Comparison of ENCODE assay signal across 8 mouse cellular contexts in genomic region chr12:85705002-85705830, GRCm38 (mm10). TPM values are rescaled to one million over a fixed set of nuclear protein-coding genes. Genes with fewer than 3 reads are reported as not detected.
DNase-seq lines count a peak whose midpoint lies in the region; ATAC-seq and TF ChIP-seq lines count a peak whose summit lies in the region.

No protein-coding gene starts in this region.

- peak overlapping the region; percentile 98 for H3K27ac ChIP-seq in bone marrow macrophage, adult 2 months (ENCODE audit: insufficient read depth, low read depth, low read length)
- no peak overlapping the region for H3K27ac ChIP-seq in forebrain, embryonic 13.5 days
- peak overlapping the region; percentile 78 for H3K27ac ChIP-seq in liver, embryonic 16.5 days (ENCODE audit: low read length)
- H3K27ac ChIP-seq in neural tube, embryonic 11.5 days (ENCODE audit: low read depth, low read length) = no peak overlapping the region
- peak overlapping the region; percentile 19 for H3K27ac ChIP-seq in testis, adult 2 months (ENCODE audit: control insufficient read depth, insufficient read depth, low read depth, low read length)

- peak overlapping the region; percentile 60 for H3K4me2 ChIP-seq in forebrain, embryonic 13.5 days
- H3K4me2 ChIP-seq in liver, embryonic 16.5 days (ENCODE audit: low read depth, low read length) = peak overlapping the region; percentile 73
- H3K4me2 ChIP-seq in neural tube, embryonic 11.5 days (ENCODE audit: low read depth) = peak overlapping the region; percentile 51

- no peaks in the 10 kb centered on the region for H3K9me3 ChIP-seq in forebrain, embryonic 13.5 days (replicated peaks)
- no peaks in the 10 kb centered on the region for H3K9me3 ChIP-seq in liver, embryonic 16.5 days (replicated peaks; ENCODE audit: control insufficient read depth, low read length)
- H3K9me3 ChIP-seq in neural tube, embryonic 11.5 days (ENCODE audit: control insufficient read depth, low read length) = no peaks in the 10 kb centered on the region

- peaks cover 46% of the 10 kb centered on the region for H3K4me1 ChIP-seq in bone marrow macrophage, adult 2 months (ENCODE audit: control insufficient read depth, insufficient read depth, low read length)
- H3K4me1 ChIP-seq in forebrain, embryonic 13.5 days = peaks cover 11% of the 10 kb centered on the region
- peaks cover 9% of the 10 kb centered on the region for H3K4me1 ChIP-seq in liver, embryonic 16.5 days (ENCODE audit: control insufficient read depth, low read depth, low read length)
- no peaks in the 10 kb centered on the region for H3K4me1 ChIP-seq in neural tube, embryonic 11.5 days (ENCODE audit: control insufficient read depth, insufficient read depth, low read length)
- H3K4me1 ChIP-seq in testis, adult 2 months (ENCODE audit: control insufficient read depth, insufficient read depth, low read length) = peaks cover 13% of the 10 kb centered on the region

- ATAC-seq in forebrain, embryonic 13.5 days = 0 out of 2 replicates have a peak, but pooled peaks have one; percentile 19
- ATAC-seq in liver, embryonic 16.5 days (ENCODE audit: low read depth) = peak; percentile 86
- no peak for ATAC-seq in neural tube, embryonic 11.5 days (ENCODE audit: insufficient read depth, low FRiP score, low TSS enrichment)

- TF ChIP-seq POLR2A in bone marrow macrophage, adult 2 months (IDR thresholded peaks at IDR 0.05; ENCODE audit: borderline replicate concordance, low read depth, low read length) = peak; percentile 61
- peak; percentile 60 for TF ChIP-seq POLR2A in testis, adult 2 months (IDR thresholded peaks at IDR 0.05; ENCODE audit: control insufficient read depth, low read depth, low read length)

- no peak; the same call in 1 of the 2 replicates for TF ChIP-seq CTCF in bone marrow macrophage, adult 2 months (IDR thresholded peaks at IDR 0.05; ENCODE audit: low read depth, low read length)
- TF ChIP-seq CTCF in testis, adult 2 months (IDR thresholded peaks at IDR 0.05; ENCODE audit: control insufficient read depth, insufficient read depth, insufficient replicate concordance, low read depth, low read length) = no peak

- peaks cover 31% of the 10 kb centered on the region for H3K27me3 ChIP-seq in forebrain, embryonic 13.5 days
- H3K27me3 ChIP-seq in liver, embryonic 16.5 days (ENCODE audit: control insufficient read depth, insufficient read depth, low read depth, low read length) = no peaks in the 10 kb centered on the region
- H3K27me3 ChIP-seq in neural tube, embryonic 11.5 days (ENCODE audit: control insufficient read depth, insufficient read depth, low read length) = no peaks in the 10 kb centered on the region
- no peaks in the 10 kb centered on the region for H3K27me3 ChIP-seq in testis, adult 2 months (ENCODE audit: control insufficient read depth, insufficient read depth, low read length)

- 0 out of 2 replicates have a peak overlapping the region, but pooled peaks have one; percentile 38 for H3K9ac ChIP-seq in forebrain, embryonic 13.5 days
- peak overlapping the region; percentile 53 for H3K9ac ChIP-seq in liver, embryonic 16.5 days (ENCODE audit: low read depth, low read length)
- peak overlapping the region; percentile 49 for H3K9ac ChIP-seq in neural tube, embryonic 11.5 days (ENCODE audit: low read length)

- intact Hi-C loops in heart, postnatal 14 days (cut with DNase I) = no loop called here

- DNase-seq in CD4-positive, CD25-positive, alpha-beta regulatory T cell, adult 2 months (ENCODE audit: low read depth, low spot score) = peak; percentile 88
- DNase-seq in heart, postnatal 14 days = peak; percentile 84 to 86
- peak; percentile 44 for DNase-seq in large intestine, adult 2 months (ENCODE audit: low read depth, low spot score)
- peak; percentile 66 for DNase-seq in neural tube, embryonic 11.5 days (ENCODE audit: low spot score)

- 14% methylated on average over 20 of the region's 20 CpGs for WGBS in forebrain, embryonic 13.5 days
- 5% methylated on average over 20 of the region's 20 CpGs for WGBS in large intestine, adult 2 months
- WGBS in liver, embryonic 16.5 days (ENCODE audit: insufficient replicate concordance) = 5% methylated on average over 20 of the region's 20 CpGs
- WGBS in neural tube, embryonic 11.5 days = 11% methylated on average over 20 of the region's 20 CpGs

- H3K4me3 ChIP-seq in bone marrow macrophage, adult 2 months (ENCODE audit: insufficient read depth, low read length) = peak overlapping the region; percentile 58
- peak overlapping the region; percentile 26 for H3K4me3 ChIP-seq in forebrain, embryonic 13.5 days
- peak overlapping the region; percentile 55 for H3K4me3 ChIP-seq in liver, embryonic 16.5 days (ENCODE audit: low read depth, low read length)
- peak overlapping the region; percentile 32 for H3K4me3 ChIP-seq in neural tube, embryonic 11.5 days (ENCODE audit: low read depth, low read length)
- peak overlapping the region; percentile 70 for H3K4me3 ChIP-seq in testis, adult 2 months (ENCODE audit: control insufficient read depth, low read depth, low read length)

- no peaks in the 10 kb centered on the region for H3K36me3 ChIP-seq in forebrain, embryonic 13.5 days (ENCODE audit: poor library complexity, severe bottlenecking)
- H3K36me3 ChIP-seq in liver, embryonic 16.5 days (ENCODE audit: control insufficient read depth, insufficient read depth) = no peaks in the 10 kb centered on the region
- no peaks in the 10 kb centered on the region for H3K36me3 ChIP-seq in neural tube, embryonic 11.5 days (ENCODE audit: control insufficient read depth, insufficient read depth, low read length)
- no peaks in the 10 kb centered on the region for H3K36me3 ChIP-seq in testis, adult 2 months (ENCODE audit: control insufficient read depth, insufficient read depth, low read length)

RNA-seq across cellular contexts. Expression of gene Batf, which starts 18.7 kb away (rescaled TPM):
- 10.9 and 11.9 TPM in 2 replicates for polyA plus RNA-seq in bone marrow macrophage, adult 2 months (2012; ENCODE audit: insufficient read depth, insufficient read length, missing spikeins)
- 0.38 and 0.53 TPM in 2 replicates for polyA plus RNA-seq in forebrain, embryonic 13.5 days (2015; fragmentation: Nextera tagmentation; extraction: Ambion mirVana)
- total RNA-seq in heart, postnatal 14 days (2021) = 1 to 10 TPM; 1.1 to 1.2 TPM
- polyA plus RNA-seq in large intestine, adult 2 months (2012; rRNA removed) = 4.2 and 5.5 TPM in 2 replicates
- 2.5 and 4.0 TPM in 2 replicates for polyA plus RNA-seq in liver, embryonic 16.5 days (2015; fragmentation: Nextera tagmentation; extraction: Ambion mirVana)
- polyA plus RNA-seq in neural tube, embryonic 11.5 days (2014; fragmentation: Nextera tagmentation; extraction: Ambion mirVana) = 1.1 and 1.5 TPM in 2 replicates
- 0.59 and 1.1 TPM in 2 replicates for polyA plus RNA-seq in testis, adult 2 months (2012; rRNA removed)

RNA-seq across cellular contexts. Expression of gene Flvcr2, which starts 41.1 kb away (rescaled TPM):
- polyA plus RNA-seq in bone marrow macrophage, adult 2 months (2012; ENCODE audit: insufficient read depth, insufficient read length, missing spikeins) = not detected in 2 replicates
- 2.2 and 2.6 TPM in 2 replicates for polyA plus RNA-seq in forebrain, embryonic 13.5 days (2015; fragmentation: Nextera tagmentation; extraction: Ambion mirVana)
- 1 to 10 TPM; 2.6 to 2.9 TPM for total RNA-seq in heart, postnatal 14 days (2021)
- 2.5 and 5.2 TPM in 2 replicates for polyA plus RNA-seq in large intestine, adult 2 months (2012; rRNA removed)
- 8.8 and 10.0 TPM in 2 replicates for polyA plus RNA-seq in liver, embryonic 16.5 days (2015; fragmentation: Nextera tagmentation; extraction: Ambion mirVana)
- polyA plus RNA-seq in neural tube, embryonic 11.5 days (2014; fragmentation: Nextera tagmentation; extraction: Ambion mirVana) = 1.4 and 1.5 TPM in 2 replicates
- 55.7 and 59.5 TPM in 2 replicates for polyA plus RNA-seq in testis, adult 2 months (2012; rRNA removed)

Comparison
In these comparisons a context has a peak if more than half of its experiments do, and no peak if none do; other contexts are left out.
1. H3K27ac ChIP-seq: peak in bone marrow macrophage, adult 2 months (single experiment), liver, embryonic 16.5 days (single experiment) and testis, adult 2 months (single experiment); none in forebrain, embryonic 13.5 days (single experiment) and neural tube, embryonic 11.5 days (single experiment).
2. Peak in every context shown above with its lines, with median percentiles within 50 percentile points of each other: DNase-seq, H3K4me3 ChIP-seq, H3K4me2 ChIP-seq and H3K9ac ChIP-seq.